Mouse (Mus musculus) bone marrow macrophage, adult 2 months (primary cell): ENCODE data around the gene Pdap1.

Experiments
- CTCF ChIP-seq: IDR thresholded peaks from 2 replicates; pipeline ENCODE4 v1.5.1; 2012; ENCODE audit warnings: low read depth, mild to moderate bottlenecking, low read length, moderate library complexity
- POLR2A ChIP-seq: IDR thresholded peaks from 2 replicates; pipeline ENCODE4 v1.6.1; 2012; ENCODE audit warnings: mild to moderate bottlenecking, low read depth, low read length, borderline replicate concordance

DNA sequence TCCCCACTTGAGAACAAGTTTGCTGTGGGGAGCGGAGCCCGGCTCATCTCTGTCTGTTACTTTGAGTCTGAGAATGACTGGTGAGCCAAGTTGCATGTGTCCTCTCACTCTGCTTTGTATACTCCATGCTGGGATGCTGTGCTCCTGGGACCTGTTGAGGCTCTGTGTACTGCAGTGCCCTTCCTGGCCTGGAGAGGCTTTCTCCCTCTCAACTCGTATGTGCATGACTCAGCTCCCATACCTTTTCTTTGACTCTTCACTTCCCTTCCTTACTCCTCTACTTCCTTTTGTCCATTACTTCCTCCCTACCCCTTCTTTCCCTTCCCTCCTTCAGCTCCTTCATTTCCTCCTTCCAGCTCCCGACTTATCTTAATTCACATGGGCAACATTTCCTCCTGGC, 43.8 kb downstream of the Pdap1 start:
- no peak for TF ChIP-seq CTCF
- TF ChIP-seq POLR2A = no peak
